Mouse (Mus musculus): ENCODE results near the gene Clic1. TPM values are rescaled to one million over a fixed set of nuclear protein-coding genes. Genes with fewer than 3 reads are reported as not detected.
"Not testable (repeated sequence)": the region's sequence is repeated elsewhere in the genome, so short reads cannot be mapped to it uniquely, and the experiment has no call there.

Clic1 gene
- polyA plus RNA-seq, 1 experiment from 2014 or later = 24.7 TPM

GRCm38 (mm10) chr17:35033703-35034102 lies 16.1 kb upstream of the Clic1 start:
- H3K27me3 ChIP-seq (ENCODE audit: control insufficient read depth, insufficient read depth, low read length); ATAC-seq (ENCODE audit: low FRiP score); DNase-seq (ENCODE audit: low spot score); H3K36me3 ChIP-seq (replicated peaks; ENCODE audit: control insufficient read depth, insufficient read depth); H3K9ac ChIP-seq; H3K4me1 ChIP-seq (replicated peaks; ENCODE audit: control insufficient read depth, insufficient read depth, low read length); H3K27ac ChIP-seq; H3K4me3 ChIP-seq (replicated peaks; ENCODE audit: low read length); H3K9me3 ChIP-seq (ENCODE audit: control insufficient read depth, low read length); H3K4me2 ChIP-seq (replicated peaks): not testable (repeated sequence)
- WGBS = 82% methylated on average over 1 of the region's 1 CpGs

GRCm38 (mm10) chr17:35034896-35035295 lies 14.9 kb upstream of the Clic1 start:
- Histone ChIP-seq H3K27me3 (ENCODE audit: control insufficient read depth, insufficient read depth, low read length) (no peaks in the 10 kb centered on the region), H3K4me1 (replicated peaks; ENCODE audit: control insufficient read depth, insufficient read depth, low read length) (peaks cover 1% of the 10 kb centered on the region; the same call in 1 of the 2 replicates), H3K9me3 (ENCODE audit: control insufficient read depth, low read length) (no peaks in the 10 kb centered on the region), H3K9ac (no peak overlapping the region), H3K36me3 (replicated peaks; ENCODE audit: control insufficient read depth, insufficient read depth) (no peaks in the 10 kb centered on the region), H3K27ac (no peak overlapping the region), H3K4me2 (replicated peaks) (no peak overlapping the region), H3K4me3 (replicated peaks; ENCODE audit: low read length) (no peak overlapping the region)
- DNase-seq (ENCODE audit: low spot score) (no peak), ATAC-seq (ENCODE audit: low FRiP score) (no peak)
- WGBS = 76% methylated on average over 6 of the region's 6 CpGs

GRCm38 (mm10) chr17:35039121-35039873 lies 10.5 kb upstream of the Clic1 start:
- Histone ChIP-seq H3K9ac (no peak overlapping the region), H3K4me2 (replicated peaks) (no peak overlapping the region), H3K4me3 (replicated peaks; ENCODE audit: low read length) (no peak overlapping the region), H3K27ac (no peak overlapping the region), H3K27me3 (ENCODE audit: control insufficient read depth, insufficient read depth, low read length) (no peaks in the 10 kb centered on the region), H3K9me3 (ENCODE audit: control insufficient read depth, low read length) (no peaks in the 10 kb centered on the region), H3K4me1 (replicated peaks; ENCODE audit: control insufficient read depth, insufficient read depth, low read length) (no peaks in the 10 kb centered on the region), H3K36me3 (replicated peaks; ENCODE audit: control insufficient read depth, insufficient read depth) (no peaks in the 10 kb centered on the region)
- no peak for ATAC-seq (ENCODE audit: low FRiP score)
- WGBS = 84% methylated on average over 11 of the region's 11 CpGs
- DNase-seq (ENCODE audit: low spot score) = no peak

- Histone ChIP-seq H3K27ac (no peak overlapping the region), H3K4me2 (replicated peaks) (no peak overlapping the region), H3K4me1 (replicated peaks; ENCODE audit: control insufficient read depth, insufficient read depth, low read length) (peaks cover 10% of the 10 kb centered on the region), H3K9me3 (ENCODE audit: control insufficient read depth, low read length) (no peaks in the 10 kb centered on the region), H3K36me3 (replicated peaks; ENCODE audit: control insufficient read depth, insufficient read depth) (no peaks in the 10 kb centered on the region), H3K4me3 (replicated peaks; ENCODE audit: low read length) (no peak overlapping the region), H3K9ac (no peak overlapping the region), H3K27me3 (ENCODE audit: control insufficient read depth, insufficient read depth, low read length) (no peaks in the 10 kb centered on the region)
- DNase-seq (ENCODE audit: low spot score) (no peak), ATAC-seq (ENCODE audit: low FRiP score) (no peak)
- 91% methylated on average over 4 of the region's 4 CpGs for WGBS
Measured at GRCm38 (mm10) chr17:35043794-35044193, 6.0 kb upstream of the Clic1 start.

GRCm38 (mm10) chr17:35044904-35045806 lies 4.6 kb upstream of the Clic1 start:
- Histone ChIP-seq H3K9ac (peak overlapping the region; percentile 84), H3K27me3 (ENCODE audit: control insufficient read depth, insufficient read depth, low read length) (no peaks in the 10 kb centered on the region), H3K27ac (no peak overlapping the region), H3K36me3 (replicated peaks; ENCODE audit: control insufficient read depth, insufficient read depth) (no peaks in the 10 kb centered on the region), H3K4me3 (replicated peaks; ENCODE audit: low read length) (peak overlapping the region; percentile 56; the same call in 1 of the 2 replicates), H3K4me1 (replicated peaks; ENCODE audit: control insufficient read depth, insufficient read depth, low read length) (peaks cover 18% of the 10 kb centered on the region), H3K9me3 (ENCODE audit: control insufficient read depth, low read length) (no peaks in the 10 kb centered on the region), H3K4me2 (replicated peaks) (peak overlapping the region; percentile 99)
- WGBS = 86% methylated on average over 7 of the region's 7 CpGs
- ATAC-seq (ENCODE audit: low FRiP score) (no peak), DNase-seq (ENCODE audit: low spot score) (no peak)

GRCm38 (mm10) chr17:35045807-35046680 lies 3.7 kb upstream of the Clic1 start:
- peak overlapping the region; percentile 99 for H3K4me2 ChIP-seq (replicated peaks)
- no peaks in the 10 kb centered on the region for H3K9me3 ChIP-seq (ENCODE audit: control insufficient read depth, low read length)
- ATAC-seq (ENCODE audit: low FRiP score) (peak; percentile 69; the same call in 1 of the 2 replicates), DNase-seq (ENCODE audit: low spot score) (no peak)
- WGBS = 6% methylated on average over 42 of the region's 48 CpGs
- no peaks in the 10 kb centered on the region for H3K36me3 ChIP-seq (replicated peaks; ENCODE audit: control insufficient read depth, insufficient read depth)
- peak overlapping the region; percentile 43; the same call in 1 of the 2 replicates for H3K27ac ChIP-seq
- no peaks in the 10 kb centered on the region for H3K27me3 ChIP-seq (ENCODE audit: control insufficient read depth, insufficient read depth, low read length)
- H3K4me3 ChIP-seq (replicated peaks; ENCODE audit: low read length) = peak overlapping the region; percentile 56
- peaks cover 19% of the 10 kb centered on the region for H3K4me1 ChIP-seq (replicated peaks; ENCODE audit: control insufficient read depth, insufficient read depth, low read length)
- H3K9ac ChIP-seq = peak overlapping the region; percentile 84

GRCm38 (mm10) chr17:35046681-35047455 lies 2.9 kb upstream of the Clic1 start, which contains the start of gene Msh5:
Msh5 (minus strand) TSS chr17:35046745.
- 2% methylated on average over 33 of the region's 33 CpGs for WGBS

GRCm38 (mm10) chr17:35047688-35048087 lies 2.1 kb upstream of the Clic1 start:
- H3K9ac ChIP-seq = no peak overlapping the region
- no peak overlapping the region for H3K4me2 ChIP-seq (replicated peaks)
- 50% methylated on average over 1 of the region's 1 CpGs for WGBS
- H3K27me3 ChIP-seq (ENCODE audit: control insufficient read depth, insufficient read depth, low read length) = no peaks in the 10 kb centered on the region
- no peak for DNase-seq (ENCODE audit: low spot score)
- ATAC-seq (ENCODE audit: low FRiP score) = no peak
- 0 out of 2 replicates have a peak, but pooled peaks cover under 1% of the 10 kb centered on the region for H3K36me3 ChIP-seq (replicated peaks; ENCODE audit: control insufficient read depth, insufficient read depth)
- H3K4me1 ChIP-seq (replicated peaks; ENCODE audit: control insufficient read depth, insufficient read depth, low read length) = peaks cover 27% of the 10 kb centered on the region
- H3K4me3 ChIP-seq (replicated peaks; ENCODE audit: low read length) = no peak overlapping the region
- no peak overlapping the region for H3K27ac ChIP-seq
- no peaks in the 10 kb centered on the region for H3K9me3 ChIP-seq (ENCODE audit: control insufficient read depth, low read length)

More at GRCm38 (mm10) chr17:35046681-35047455, 2.9 kb upstream of the Clic1 start, which contains the start of gene Msh5:
- DNase-seq (ENCODE audit: low spot score) (peak; percentile 97), ATAC-seq (ENCODE audit: low FRiP score) (peak; percentile 98)
- Histone ChIP-seq H3K4me1 (replicated peaks; ENCODE audit: control insufficient read depth, insufficient read depth, low read length) (peaks cover 27% of the 10 kb centered on the region), H3K27ac (peak within 1 kb of the TSS; percentile 43; the same call in 1 of the 2 replicates), H3K27me3 (ENCODE audit: control insufficient read depth, insufficient read depth, low read length) (no peaks in the 10 kb centered on the region), H3K36me3 (replicated peaks; ENCODE audit: control insufficient read depth, insufficient read depth) (no peaks in the 10 kb centered on the region), H3K4me2 (replicated peaks) (peak within 1 kb of the TSS; percentile 99), H3K9ac (peak within 1 kb of the TSS; percentile 84), H3K9me3 (ENCODE audit: control insufficient read depth, low read length) (no peaks in the 10 kb centered on the region), H3K4me3 (replicated peaks; ENCODE audit: low read length) (peak within 1 kb of the TSS; percentile 56)

Data from hindbrain, embryonic 14.5 days (tissue).